Mouse (Mus musculus) liver, postnatal 0 days (tissue): ENCODE measurements around the gene Rdh5. TPM values are rescaled to one million over a fixed set of nuclear protein-coding genes. Genes with fewer than 3 reads are reported as not detected.

Experiments
- ATAC-seq: fragments of 200-750 bp; cut with Nextera tagmentation; 2 replicates; pipeline ENCODE4 v1.8.0; 2017; ENCODE audit warnings: mild to moderate bottlenecking, moderate library complexity
- DNase-seq: peaks from one replicate; pipeline ENCODE4 v3.0.0-alpha.2; 2016
- H3K27ac ChIP-seq: fragments of 300-500 bp; sonication (generic); 2 replicates; pipeline ENCODE4 v1.5.1; 2014; ENCODE audit warnings: antibody characterized with exemption, moderate library complexity, mild to moderate bottlenecking, low read depth
- H3K27me3 ChIP-seq: fragments of 300-500 bp; sonication (generic); 2 replicates; pipeline ENCODE4 v1.6.1; 2014; ENCODE audit warnings: low read length, control low read depth, mixed read lengths; ENCODE audit not compliant: insufficient read depth
- H3K36me3 ChIP-seq: fragments of 300-500 bp; sonication (generic); replicated peaks from 2 replicates; pipeline ENCODE4 v1.6.1; 2014; ENCODE audit warnings: mild to moderate bottlenecking, control low read depth, low read length, moderate library complexity, mixed read lengths; ENCODE audit not compliant: insufficient read depth
- H3K4me1 ChIP-seq: fragments of 300-500 bp; sonication (generic); 2 replicates; pipeline ENCODE4 v1.6.1; 2014; ENCODE audit warnings: antibody characterized with exemption, mild to moderate bottlenecking, control low read depth; ENCODE audit not compliant: insufficient read depth
- H3K4me2 ChIP-seq: fragments of 300-500 bp; sonication (generic); 2 replicates; pipeline ENCODE4 v1.6.1; 2014; ENCODE audit warnings: low read depth, mild to moderate bottlenecking, low read length, moderate library complexity, mixed read lengths
- H3K4me3 ChIP-seq: fragments of 300-500 bp; sonication (generic); 2 replicates; pipeline ENCODE4 v1.5.1; 2014; ENCODE audit warnings: low read depth, low read length
- H3K9ac ChIP-seq: fragments of 300-500 bp; sonication (generic); replicated peaks from 2 replicates; pipeline ENCODE4 v1.6.1; 2014; ENCODE audit warnings: mild to moderate bottlenecking, moderate library complexity
- H3K9me3 ChIP-seq: fragments of 300-500 bp; sonication (generic); 2 replicates; pipeline ENCODE4 v1.6.1; 2016; ENCODE audit warnings: mild to moderate bottlenecking, control low read depth, low read length, mixed read lengths
- CTCF ChIP-seq: sonication (generic); IDR thresholded peaks from 2 replicates; pipeline ENCODE4 v1.5.1; 2016; ENCODE audit warnings: antibody characterized with exemption, low read depth
- EP300 ChIP-seq: IDR thresholded peaks from 2 replicates; pipeline ENCODE4 v1.6.1; 2016; ENCODE audit warnings: antibody characterized with exemption, low read depth, mild to moderate bottlenecking
- WGBS: fragments of 180-500 bp; shearing (Covaris S2); extraction: QIAGEN DNeasy Blood & Tissue Kit; methylation state at CpG from one replicate; pipeline ENCODE4 v1.1.7; 2014; ENCODE audit not compliant: insufficient replicate concordance; 5-methylcytosine and 5-hydroxymethylcytosine counted together
- polyA plus RNA-seq: library from polyadenylated mRNA; unstranded; fragments of >200 nt; fragmentation: Nextera tagmentation; extraction: Ambion mirVana; gene quantifications from 2 replicates; pipeline ENCODE4 v1.2.1, GENCODE M21; 2015

Rdh5 gene
- polyA plus RNA-seq, 1 experiment from 2014 or later: 63.1 TPM

- Histone ChIP-seq H3K36me3 (no peaks in the 10 kb centered on the region), H3K9me3 (no peaks in the 10 kb centered on the region), H3K4me1 (0 out of 2 replicates have a peak, but pooled peaks cover 2% of the 10 kb centered on the region), H3K27ac (no peak overlapping the region), H3K4me2 (no peak overlapping the region), H3K9ac (no peak overlapping the region), H3K4me3 (no peak overlapping the region), H3K27me3 (no peaks in the 10 kb centered on the region; the same call in 1 of the 2 replicates)
- TF ChIP-seq CTCF (no peak), EP300 (no peak)
- DNase-seq (no peak), ATAC-seq (no peak)
- WGBS: 83% methylated on average over 5 of the region's 5 CpGs
Measured at GRCm38 (mm10) chr10:128904812-128905211, 17.9 kb downstream of the Rdh5 start.

GRCm38 (mm10) chr10:128902409-128902988 lies 20.2 kb downstream of the Rdh5 start:
- no peak for ATAC-seq
- no peak overlapping the region for H3K4me2 ChIP-seq
- DNase-seq: no peak
- H3K4me1 ChIP-seq: no peaks in the 10 kb centered on the region
- H3K36me3 ChIP-seq: no peaks in the 10 kb centered on the region
- H3K4me3 ChIP-seq: no peak overlapping the region
- no peak overlapping the region for H3K9ac ChIP-seq
- 60% methylated on average over 3 of the region's 3 CpGs for WGBS
- H3K9me3 ChIP-seq: no peaks in the 10 kb centered on the region
- TF ChIP-seq EP300 (no peak), CTCF (no peak)
- H3K27ac ChIP-seq: no peak overlapping the region
- 0 out of 2 replicates have a peak, but pooled peaks cover 3% of the 10 kb centered on the region for H3K27me3 ChIP-seq

GRCm38 (mm10) chr10:128901409-128901808 lies 21.3 kb downstream of the Rdh5 start:
- no peak overlapping the region for H3K27ac ChIP-seq
- no peak overlapping the region for H3K9ac ChIP-seq
- H3K27me3 ChIP-seq: peaks cover 11% of the 10 kb centered on the region
- no peak overlapping the region for H3K4me3 ChIP-seq
- WGBS: 52% methylated on average over 1 of the region's 1 CpGs
- H3K36me3 ChIP-seq: no peaks in the 10 kb centered on the region
- ATAC-seq (no peak), DNase-seq (no peak)
- H3K9me3 ChIP-seq: no peaks in the 10 kb centered on the region
- H3K4me2 ChIP-seq: no peak overlapping the region
- H3K4me1 ChIP-seq: no peaks in the 10 kb centered on the region
- no peak for TF ChIP-seq CTCF
- TF ChIP-seq EP300: no peak

DNA sequence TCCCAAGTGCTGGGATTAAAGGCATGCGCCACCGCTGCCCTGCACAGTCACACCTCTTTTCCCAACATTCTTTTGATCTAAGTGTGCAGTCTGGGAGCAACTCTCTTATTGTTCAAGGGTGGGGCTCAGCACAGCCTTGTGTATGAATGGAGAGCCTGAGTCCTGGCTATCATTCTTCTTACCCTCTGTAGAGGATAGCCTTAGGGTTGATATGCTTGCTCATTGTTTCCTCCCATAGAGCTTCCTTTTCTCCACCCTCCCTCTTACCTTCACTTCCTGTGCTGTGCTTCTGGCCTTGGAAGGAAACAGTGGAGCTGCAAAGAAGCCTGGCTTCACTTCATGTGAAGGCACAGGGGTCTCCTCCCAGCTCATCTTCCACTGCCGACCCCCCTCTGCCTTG lies 22.0 kb downstream of the Rdh5 start, which contains the start of gene Cd63:
Cd63 (plus strand) TSS at position 292 of the 400 bp plus-strand sequence.
- Histone ChIP-seq H3K27me3 (peaks cover 18% of the 10 kb centered on the region), H3K9me3 (no peaks in the 10 kb centered on the region), H3K4me3 (no peak within 1 kb of the TSS), H3K4me2 (peak within 1 kb of the TSS; percentile 6), H3K4me1 (peaks cover 4% of the 10 kb centered on the region; the same call in 1 of the 2 replicates), H3K9ac (no peak within 1 kb of the TSS), H3K27ac (0 out of 2 replicates have a peak within 1 kb of the TSS, but pooled peaks have one; percentile 13), H3K36me3 (no peaks in the 10 kb centered on the region)
- TF ChIP-seq CTCF (no peak), EP300 (no peak)
- no peak for ATAC-seq
- DNase-seq: no peak
- WGBS: 72% methylated on average over 3 of the region's 3 CpGs

DNA sequence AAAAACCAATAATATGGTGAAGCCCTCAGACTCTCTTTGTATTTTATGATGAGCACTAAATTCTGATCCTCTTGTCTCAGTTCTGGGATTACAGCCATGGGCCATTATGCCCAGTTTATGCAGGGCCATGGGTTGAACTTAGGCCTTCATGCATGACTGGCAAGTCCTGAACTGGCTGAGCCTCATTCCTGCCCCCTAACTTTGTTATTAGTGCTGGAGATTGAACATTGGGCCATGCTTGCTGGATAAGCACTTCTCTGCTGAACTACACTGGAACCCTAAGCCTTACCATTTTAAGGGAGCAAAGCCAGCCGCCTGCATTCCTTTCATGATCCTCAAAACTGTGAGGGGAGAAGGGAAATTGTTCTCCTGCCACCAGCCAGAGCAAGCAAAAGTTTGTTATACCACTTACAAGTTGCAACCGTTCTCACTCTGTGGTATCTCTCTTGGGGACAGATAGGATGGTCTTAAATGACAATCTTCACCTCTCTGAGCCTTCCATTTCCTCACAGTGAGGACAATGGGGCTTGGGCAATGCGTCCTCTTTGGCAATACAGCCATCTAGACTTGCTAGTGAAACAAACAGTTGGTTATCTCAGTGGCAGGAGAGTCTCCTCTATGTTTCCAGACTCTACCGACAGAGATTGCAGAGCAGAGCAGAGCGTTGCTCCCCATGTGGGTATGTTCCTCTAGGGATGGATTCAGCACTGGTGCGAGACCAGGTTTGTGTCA lies 22.8 kb downstream of the Rdh5 start:
- Histone ChIP-seq H3K4me2 (no peak overlapping the region; the same call in 1 of the 2 replicates), H3K27me3 (peaks cover 21% of the 10 kb centered on the region), H3K9me3 (no peaks in the 10 kb centered on the region), H3K9ac (no peak overlapping the region), H3K4me3 (no peak overlapping the region), H3K36me3 (no peaks in the 10 kb centered on the region), H3K4me1 (peaks cover 6% of the 10 kb centered on the region; the same call in 1 of the 2 replicates), H3K27ac (0 out of 2 replicates have a peak overlapping the region, but pooled peaks have one; percentile 13)
- ATAC-seq (no peak), DNase-seq (no peak)
- WGBS: 56% methylated on average over 6 of the region's 6 CpGs
- TF ChIP-seq EP300: no peak
- no peak for TF ChIP-seq CTCF

- H3K36me3 ChIP-seq: no peaks in the 10 kb centered on the region
- TF ChIP-seq CTCF (no peak), EP300 (no peak)
- 9% methylated on average over 1 of the region's 1 CpGs for WGBS
- H3K9ac ChIP-seq: no peak overlapping the region
- DNase-seq (no peak), ATAC-seq (no peak)
- H3K4me2 ChIP-seq: no peak overlapping the region
- H3K27ac ChIP-seq: no peak overlapping the region
- H3K27me3 ChIP-seq: peaks cover 39% of the 10 kb centered on the region
- no peaks in the 10 kb centered on the region for H3K9me3 ChIP-seq
- peaks cover 6% of the 10 kb centered on the region; the same call in 1 of the 2 replicates for H3K4me1 ChIP-seq
- H3K4me3 ChIP-seq: no peak overlapping the region
Measured at GRCm38 (mm10) chr10:128897501-128897900, 25.2 kb downstream of the Rdh5 start.
